Mouse (Mus musculus) heart, embryonic 12.5 days (tissue): ENCODE results near the gene Syt6. TPM values are rescaled to one million over a fixed set of nuclear protein-coding genes. Genes with fewer than 3 reads are reported as not detected.

Experiments
- ATAC-seq: fragments of 200-750 bp; cut with Nextera tagmentation; 2 replicates; pipeline ENCODE4 v1.8.0; 2017; ENCODE audit warnings: moderate TSS enrichment, moderate library complexity; ENCODE audit not compliant: insufficient number of reproducible peaks, low FRiP score
- H3K27ac ChIP-seq: fragments of 300-500 bp; sonication (generic); 2 replicates; pipeline ENCODE4 v1.5.1; 2016; ENCODE audit warnings: mild to moderate bottlenecking, moderate library complexity; ENCODE audit not compliant: poor library complexity, severe bottlenecking
- H3K27me3 ChIP-seq: fragments of 300-500 bp; sonication (generic); replicated peaks from 2 replicates; pipeline ENCODE4 v1.6.1; 2016; ENCODE audit warnings: mild to moderate bottlenecking, moderate library complexity
- H3K36me3 ChIP-seq: fragments of 300-500 bp; sonication (generic); 2 replicates; pipeline ENCODE4 v1.6.1; 2016; ENCODE audit warnings: mild to moderate bottlenecking, moderate library complexity
- H3K4me1 ChIP-seq: fragments of 300-500 bp; sonication (generic); replicated peaks from 2 replicates; pipeline ENCODE4 v1.6.1; 2016; ENCODE audit warnings: mild to moderate bottlenecking
- H3K4me2 ChIP-seq: fragments of 300-500 bp; sonication (generic); 2 replicates; pipeline ENCODE4 v1.6.1; 2016; ENCODE audit warnings: mild to moderate bottlenecking, moderate library complexity
- H3K4me3 ChIP-seq: fragments of 300-500 bp; sonication (generic); 2 replicates; pipeline ENCODE4 v1.5.1; 2016; ENCODE audit warnings: mild to moderate bottlenecking
- H3K9ac ChIP-seq: fragments of 300-500 bp; sonication (generic); 2 replicates; pipeline ENCODE4 v1.6.1; 2016; ENCODE audit warnings: mild to moderate bottlenecking, moderate library complexity
- H3K9me3 ChIP-seq: fragments of 300-500 bp; sonication (generic); replicated peaks from 2 replicates; pipeline ENCODE4 v1.6.1; 2016; ENCODE audit warnings: mild to moderate bottlenecking, moderate library complexity
- WGBS: fragments of 180-500 bp; shearing (Covaris S2); methylation state at CpG from one replicate; pipeline ENCODE4 v1.1.7; 2016; 5-methylcytosine and 5-hydroxymethylcytosine counted together
- polyA plus RNA-seq: library from polyadenylated mRNA; unstranded; fragments of >200 nt; fragmentation: Nextera tagmentation; extraction: Ambion mirVana; gene quantifications from 2 replicates; pipeline ENCODE4 v1.2.1, GENCODE M21; 2016

Syt6 gene
- polyA plus RNA-seq, 1 experiment from 2014 or later = 0.11 TPM

DNA sequence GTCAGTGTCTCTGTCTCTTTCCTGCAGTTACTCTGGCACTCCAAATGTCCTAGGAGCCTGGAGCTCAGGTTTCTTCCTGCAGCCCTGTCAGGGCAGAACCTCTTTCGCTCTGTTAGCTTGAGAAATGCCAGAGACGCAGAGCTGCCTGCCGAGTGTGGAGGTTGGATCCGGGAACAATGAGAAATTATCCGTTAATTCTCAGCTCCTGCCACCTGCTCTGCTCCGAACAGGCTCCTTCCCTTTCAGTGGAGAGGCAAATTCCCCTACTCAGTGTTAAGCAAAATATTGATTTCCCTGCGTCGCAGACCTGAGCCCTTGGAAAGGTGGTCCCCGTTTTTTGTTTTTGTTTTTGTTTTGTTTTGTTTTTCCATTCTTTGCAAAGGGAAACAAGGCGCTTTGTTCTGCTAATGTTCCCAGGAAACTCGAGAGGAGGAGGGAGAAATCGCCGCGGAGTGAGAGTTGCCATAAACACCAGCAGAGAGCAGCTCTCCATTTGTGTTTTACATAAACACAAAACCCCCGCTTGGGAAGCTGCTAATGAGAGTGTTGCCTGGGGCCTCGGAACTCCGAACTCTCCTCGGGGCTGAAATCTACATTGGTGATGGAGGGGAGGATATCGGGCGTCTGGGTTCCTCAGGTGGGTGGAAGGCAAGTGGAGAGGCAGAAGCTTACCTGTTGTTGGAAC is 1.8 kb upstream of the Syt6 start:
- Histone ChIP-seq H3K4me3 (no peak overlapping the region), H3K9me3 (no peaks in the 10 kb centered on the region), H3K27me3 (peaks cover 79% of the 10 kb centered on the region), H3K27ac (no peak overlapping the region), H3K4me1 (peaks cover 22% of the 10 kb centered on the region), H3K9ac (no peak overlapping the region), H3K4me2 (peak overlapping the region; percentile 18), H3K36me3 (no peaks in the 10 kb centered on the region)
- ATAC-seq = no peak
- WGBS = 1% methylated on average over 20 of the region's 20 CpGs

DNA sequence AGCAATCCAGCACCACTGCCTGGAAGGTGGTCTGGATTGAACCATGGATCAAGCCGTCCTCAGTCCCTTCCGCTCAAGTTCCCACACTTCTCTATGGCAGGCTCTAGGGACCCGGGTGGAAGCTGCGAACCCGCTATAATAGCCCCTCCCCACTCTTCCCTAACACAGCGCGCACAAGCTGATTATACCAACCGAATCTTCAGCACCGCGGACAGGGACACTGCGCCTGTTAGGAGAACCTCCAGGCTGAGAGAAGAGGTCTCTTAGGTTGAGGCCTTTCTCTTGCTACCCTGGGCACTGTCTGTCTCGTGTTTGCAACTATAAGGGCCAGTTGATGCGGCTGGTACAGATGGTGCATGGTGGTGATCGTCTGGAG is 1.3 kb upstream of the Syt6 start:
- Histone ChIP-seq H3K27ac (no peak overlapping the region), H3K4me3 (no peak overlapping the region), H3K9me3 (no peaks in the 10 kb centered on the region), H3K9ac (no peak overlapping the region), H3K4me2 (peak overlapping the region; percentile 18; the same call in 1 of the 2 replicates), H3K4me1 (peaks cover 22% of the 10 kb centered on the region), H3K27me3 (peaks cover 84% of the 10 kb centered on the region), H3K36me3 (no peaks in the 10 kb centered on the region)
- 0 out of 2 replicates have a peak, but pooled peaks have one; percentile 33 for ATAC-seq
- WGBS = under 1% methylated on average over 14 of the region's 14 CpGs

DNA sequence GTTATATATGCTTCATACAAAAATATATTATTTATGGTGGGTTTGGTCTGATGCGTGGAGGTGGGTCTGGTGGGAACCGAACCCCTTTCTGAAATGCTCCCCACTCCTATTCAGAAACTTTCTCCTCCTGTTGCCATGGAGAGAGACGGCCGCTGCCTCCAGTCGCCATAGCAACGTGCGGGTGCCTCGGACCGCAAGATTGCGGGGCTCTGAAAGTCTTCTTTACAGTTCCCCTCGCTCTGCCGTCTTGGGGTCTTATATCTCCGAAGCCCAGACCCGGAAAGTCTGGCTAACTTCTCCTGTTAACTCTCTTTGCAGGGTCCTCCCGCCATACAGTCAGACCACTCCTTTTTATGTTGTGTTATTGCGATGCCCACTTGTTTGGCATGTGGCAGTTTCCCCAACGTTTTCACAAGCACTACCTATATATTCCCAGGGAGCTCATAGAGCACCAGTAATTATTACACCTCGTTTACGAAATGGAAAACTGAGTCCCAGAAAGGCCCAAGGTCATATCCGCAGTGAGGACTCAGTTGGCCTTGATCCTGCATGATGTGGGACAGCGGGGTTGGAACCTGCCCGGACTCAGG is 370 bp upstream of the Syt6 start:
- Histone ChIP-seq H3K27me3 (peaks cover 85% of the 10 kb centered on the region), H3K27ac (no peak overlapping the region), H3K4me2 (peak overlapping the region; percentile 91), H3K4me1 (peaks cover 22% of the 10 kb centered on the region), H3K36me3 (no peaks in the 10 kb centered on the region), H3K9ac (no peak overlapping the region), H3K4me3 (peak overlapping the region; percentile 54), H3K9me3 (no peaks in the 10 kb centered on the region)
- ATAC-seq = no peak
- WGBS = 12% methylated on average over 22 of the region's 22 CpGs

DNA sequence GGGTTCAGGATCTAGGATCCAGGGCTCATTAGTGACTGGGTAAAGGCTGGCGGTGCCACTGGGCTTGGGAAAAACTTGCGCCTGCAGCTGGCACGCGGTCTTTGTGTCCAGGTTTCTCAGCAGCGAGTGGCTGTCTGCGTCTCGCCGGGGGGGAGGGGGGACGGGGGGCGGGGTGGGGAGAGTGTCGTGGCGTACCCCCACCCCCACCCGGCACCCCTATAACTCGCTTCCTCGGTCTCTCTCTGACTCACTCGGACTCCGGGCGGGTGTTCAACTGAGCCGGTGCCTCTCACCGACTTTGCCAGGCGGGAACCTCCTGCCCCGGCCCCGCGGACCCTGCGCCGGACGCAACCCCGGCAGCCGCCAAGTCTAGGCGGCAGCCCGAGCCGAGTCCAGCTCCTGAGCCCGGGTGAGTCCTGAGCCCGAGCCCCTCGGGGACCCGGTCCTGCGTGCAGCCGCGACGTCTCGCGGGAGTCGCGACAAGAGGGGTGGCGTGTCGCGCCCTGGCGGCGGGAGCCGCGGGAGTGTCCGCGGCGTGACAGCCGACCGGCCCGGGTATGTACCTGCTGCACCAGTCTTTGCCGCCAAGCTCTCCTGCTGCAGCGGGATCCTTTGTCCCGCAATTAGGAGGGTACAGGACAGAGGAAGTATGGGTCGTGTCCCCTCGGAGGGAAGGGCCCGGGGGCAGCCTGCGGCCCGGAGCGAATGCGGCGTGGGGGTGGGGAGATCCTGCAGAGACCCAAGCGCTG is 1.0 kb downstream of the Syt6 start:
- peak; percentile 41 for ATAC-seq
- no peaks in the 10 kb centered on the region for H3K36me3 ChIP-seq
- H3K9ac ChIP-seq = peak overlapping the region; percentile 26; the same call in 1 of the 2 replicates
- H3K4me2 ChIP-seq = peak overlapping the region; percentile 91
- peaks cover 80% of the 10 kb centered on the region for H3K27me3 ChIP-seq
- H3K9me3 ChIP-seq = no peaks in the 10 kb centered on the region
- H3K4me1 ChIP-seq = peaks cover 22% of the 10 kb centered on the region
- under 1% methylated on average over 65 of the region's 69 CpGs for WGBS
- no peak overlapping the region for H3K27ac ChIP-seq
- H3K4me3 ChIP-seq = peak overlapping the region; percentile 54

DNA sequence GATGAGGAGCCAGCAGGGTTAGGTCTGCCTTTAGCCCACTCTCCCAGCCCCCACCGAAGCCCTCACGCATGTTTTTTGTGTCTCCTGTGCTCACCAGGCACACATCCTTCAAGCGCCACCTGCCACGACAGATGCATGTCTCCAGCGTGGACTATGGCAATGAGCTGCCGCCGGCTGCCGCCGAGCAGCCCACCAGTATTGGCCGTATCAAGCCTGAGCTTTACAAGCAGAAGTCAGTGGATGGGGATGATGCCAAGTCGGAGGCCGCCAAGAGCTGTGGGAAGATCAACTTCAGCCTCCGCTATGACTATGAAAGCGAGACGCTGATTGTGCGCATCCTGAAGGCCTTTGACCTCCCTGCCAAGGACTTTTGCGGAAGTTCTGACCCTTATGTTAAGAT is 12.1 kb downstream of the Syt6 start:
- H3K4me2 ChIP-seq = no peak overlapping the region
- no peak for ATAC-seq
- H3K9ac ChIP-seq = no peak overlapping the region
- H3K4me3 ChIP-seq = no peak overlapping the region
- H3K36me3 ChIP-seq = no peaks in the 10 kb centered on the region
- no peaks in the 10 kb centered on the region for H3K27me3 ChIP-seq
- H3K27ac ChIP-seq = no peak overlapping the region
- H3K4me1 ChIP-seq = no peaks in the 10 kb centered on the region
- no peaks in the 10 kb centered on the region for H3K9me3 ChIP-seq
- WGBS = 88% methylated on average over 17 of the region's 17 CpGs

DNA sequence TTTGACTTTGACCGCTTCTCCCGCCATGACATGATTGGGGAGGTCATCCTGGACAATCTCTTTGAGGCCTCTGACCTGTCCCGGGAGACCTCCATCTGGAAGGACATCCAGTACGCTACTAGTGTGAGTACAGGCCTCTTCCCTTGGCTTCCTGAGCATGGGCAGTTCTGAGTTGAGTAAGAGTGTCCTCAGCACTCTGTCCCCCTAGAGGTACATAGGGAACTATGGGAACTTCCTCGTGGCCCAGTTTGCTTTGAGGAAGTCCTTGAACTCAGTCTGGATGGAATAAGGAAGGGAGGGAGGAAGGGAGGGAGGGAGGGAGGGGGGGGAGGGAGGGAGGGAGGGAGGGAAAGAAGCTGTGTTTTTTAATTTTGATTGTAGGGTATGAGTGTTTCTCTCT is 12.6 kb downstream of the Syt6 start:
- Histone ChIP-seq H3K27me3 (no peaks in the 10 kb centered on the region), H3K36me3 (no peaks in the 10 kb centered on the region), H3K9me3 (no peaks in the 10 kb centered on the region), H3K4me3 (no peak overlapping the region), H3K4me2 (no peak overlapping the region), H3K27ac (no peak overlapping the region), H3K4me1 (no peaks in the 10 kb centered on the region), H3K9ac (no peak overlapping the region)
- ATAC-seq = no peak
- WGBS = 69% methylated on average over 5 of the region's 5 CpGs

DNA sequence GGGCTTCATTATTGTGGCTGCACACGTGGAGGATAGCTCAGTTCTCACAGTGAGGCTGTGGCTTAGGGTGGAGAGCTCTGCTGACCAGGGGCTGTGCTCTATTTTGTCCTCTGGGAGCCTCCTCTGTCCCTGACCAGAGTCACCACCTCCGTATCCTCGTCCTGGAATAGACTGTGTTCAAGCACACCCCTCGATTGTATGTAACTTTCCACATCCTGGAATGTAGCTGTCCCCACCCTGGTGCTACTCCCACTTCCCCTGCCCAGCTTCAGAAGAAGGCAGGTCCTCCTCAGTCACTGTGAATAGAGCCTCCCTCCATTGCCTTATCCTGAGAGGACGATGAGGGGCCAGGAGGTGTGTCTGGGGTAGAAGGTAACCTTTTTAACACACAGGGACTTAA is 14.6 kb downstream of the Syt6 start:
- H3K27me3 ChIP-seq = no peaks in the 10 kb centered on the region
- no peak overlapping the region for H3K9ac ChIP-seq
- no peak overlapping the region for H3K27ac ChIP-seq
- no peak overlapping the region for H3K4me3 ChIP-seq
- H3K36me3 ChIP-seq = no peaks in the 10 kb centered on the region
- WGBS = 39% methylated on average over 5 of the region's 5 CpGs
- no peak overlapping the region for H3K4me2 ChIP-seq
- no peaks in the 10 kb centered on the region for H3K9me3 ChIP-seq
- ATAC-seq = no peak; the same call in 1 of the 2 replicates
- no peaks in the 10 kb centered on the region for H3K4me1 ChIP-seq

DNA sequence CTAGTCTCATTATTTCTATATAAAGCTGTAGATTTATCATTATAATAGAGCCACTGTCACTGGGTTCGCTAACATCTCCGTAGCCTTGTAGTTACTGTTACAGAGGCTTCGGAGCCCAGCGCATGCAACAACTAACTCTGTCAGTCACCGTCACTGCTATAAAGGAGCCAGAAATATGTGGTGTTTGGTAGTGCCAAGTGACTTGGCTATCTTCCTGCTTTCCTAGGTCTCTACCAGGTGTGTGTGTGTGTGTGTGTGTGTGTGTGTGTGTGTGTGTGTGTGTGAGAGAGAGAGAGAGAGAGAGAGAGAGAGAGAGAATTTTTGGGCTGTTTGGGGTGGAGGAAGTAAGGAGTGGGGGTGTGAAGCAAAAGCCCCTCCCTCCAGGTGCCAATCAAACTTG is 17.6 kb downstream of the Syt6 start:
- no peak for ATAC-seq
- WGBS = 91% methylated on average over 5 of the region's 5 CpGs
- no peak overlapping the region for H3K4me3 ChIP-seq

DNA sequence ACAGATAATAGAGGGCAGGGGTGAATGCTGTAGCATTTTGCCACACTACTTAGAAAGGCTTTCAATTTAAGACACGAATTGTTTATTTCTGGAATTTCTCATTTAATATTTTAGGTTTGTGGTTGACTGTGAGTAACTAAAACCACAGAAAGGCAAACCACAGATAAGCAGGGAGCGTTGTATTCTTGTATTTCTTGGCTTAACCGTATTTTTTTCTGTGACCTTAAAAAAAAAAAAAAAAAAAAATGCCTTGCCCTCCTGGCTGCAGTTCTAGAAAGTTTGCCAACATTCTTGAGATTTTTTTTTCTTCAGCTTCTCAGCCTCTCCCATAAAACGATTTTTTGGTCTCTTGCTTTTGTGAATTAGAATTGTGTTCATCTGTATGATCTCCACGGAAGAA is 18.6 kb downstream of the Syt6 start:
- 59% methylated on average over 5 of the region's 5 CpGs for WGBS

More for the DNA sequence above, 17.6 kb downstream of the Syt6 start:
- Histone ChIP-seq H3K4me1 (no peaks in the 10 kb centered on the region), H3K27ac (no peak overlapping the region), H3K9me3 (no peaks in the 10 kb centered on the region), H3K36me3 (no peaks in the 10 kb centered on the region), H3K4me2 (no peak overlapping the region), H3K27me3 (0 out of 2 replicates have a peak, but pooled peaks cover 3% of the 10 kb centered on the region), H3K9ac (no peak overlapping the region)

DNA sequence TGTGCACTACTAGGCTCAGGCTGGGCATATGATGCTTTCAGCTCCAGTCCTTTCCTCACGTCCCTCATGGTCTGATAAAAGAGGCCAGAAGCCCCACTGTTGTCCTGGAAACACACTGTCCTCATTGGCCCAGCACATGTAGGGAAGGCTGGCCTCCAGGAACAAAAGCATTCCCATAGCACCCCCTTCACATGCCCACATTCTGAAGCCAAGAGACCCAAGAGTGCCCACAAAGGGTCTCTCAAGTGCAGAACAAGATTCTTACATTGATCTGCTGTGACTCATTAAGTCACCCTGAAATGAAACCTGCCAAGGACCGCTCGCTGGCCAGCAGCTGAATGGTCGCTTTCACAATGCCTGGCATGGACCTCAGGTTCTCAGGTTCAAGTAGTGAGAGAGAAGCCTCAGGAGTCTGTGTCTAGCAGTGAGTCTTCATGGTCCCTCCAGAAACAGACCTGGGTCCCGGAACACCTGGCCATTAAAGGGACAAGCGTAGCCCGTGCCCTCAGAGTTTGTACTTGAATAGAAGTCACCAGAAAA is 20.3 kb downstream of the Syt6 start:
- H3K27ac ChIP-seq = no peak overlapping the region
- H3K4me3 ChIP-seq = no peak overlapping the region
- no peak overlapping the region for H3K4me2 ChIP-seq
- ATAC-seq = no peak
- 0 out of 2 replicates have a peak, but pooled peaks cover 3% of the 10 kb centered on the region for H3K27me3 ChIP-seq
- H3K4me1 ChIP-seq = no peaks in the 10 kb centered on the region
- no peaks in the 10 kb centered on the region for H3K36me3 ChIP-seq
- WGBS = 68% methylated on average over 7 of the region's 7 CpGs
- no peaks in the 10 kb centered on the region for H3K9me3 ChIP-seq
- H3K9ac ChIP-seq = no peak overlapping the region

More for the DNA sequence above, 18.6 kb downstream of the Syt6 start:
- Histone ChIP-seq H3K4me3 (no peak overlapping the region), H3K9me3 (no peaks in the 10 kb centered on the region), H3K36me3 (no peaks in the 10 kb centered on the region), H3K4me1 (no peaks in the 10 kb centered on the region), H3K4me2 (no peak overlapping the region), H3K27me3 (0 out of 2 replicates have a peak, but pooled peaks cover 3% of the 10 kb centered on the region), H3K9ac (no peak overlapping the region), H3K27ac (no peak overlapping the region)
- no peak for ATAC-seq

DNA sequence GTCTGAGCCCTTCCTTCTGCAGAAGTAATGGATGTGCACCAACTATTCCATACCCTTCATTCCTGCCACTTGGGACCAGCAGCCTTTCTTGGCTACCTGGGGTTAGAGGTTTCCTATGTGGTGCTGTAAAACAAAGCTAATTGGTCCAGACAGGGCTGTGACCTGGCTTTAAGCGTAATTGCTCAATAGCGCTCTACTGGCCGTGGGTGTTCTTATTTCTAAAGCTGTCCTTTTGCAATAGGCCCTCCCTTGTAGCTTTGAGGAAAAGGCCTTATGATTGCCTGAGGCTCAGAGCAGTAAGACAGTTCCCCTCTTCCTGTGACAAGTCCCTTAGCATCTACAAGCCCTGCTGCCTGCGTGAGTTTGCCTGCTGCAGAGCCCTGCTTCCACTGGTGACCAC is 22.6 kb downstream of the Syt6 start:
- Histone ChIP-seq H3K36me3 (no peaks in the 10 kb centered on the region), H3K4me2 (no peak overlapping the region), H3K27me3 (0 out of 2 replicates have a peak, but pooled peaks cover 3% of the 10 kb centered on the region), H3K9me3 (no peaks in the 10 kb centered on the region), H3K27ac (no peak overlapping the region), H3K9ac (no peak overlapping the region), H3K4me3 (no peak overlapping the region), H3K4me1 (peaks cover 3% of the 10 kb centered on the region; the same call in 1 of the 2 replicates)
- WGBS = 80% methylated on average over 4 of the region's 4 CpGs
- no peak for ATAC-seq
